Mouse (Mus musculus) heart, embryonic 11.5 days (tissue): ENCODE results near the gene Plekha5. TPM values are rescaled to one million over a fixed set of nuclear protein-coding genes. Genes with fewer than 3 reads are reported as not detected.

Experiments
- ATAC-seq: fragments of 200-750 bp; cut with Nextera tagmentation; replicated peaks from 2 replicates; pipeline ENCODE4 v1.8.0; 2017; ENCODE audit warnings: moderate library complexity; ENCODE audit not compliant: insufficient number of reproducible peaks, low FRiP score, low TSS enrichment
- H3K27ac ChIP-seq: fragments of 300-500 bp; sonication (generic); 2 replicates; pipeline ENCODE4 v1.5.1; 2014; ENCODE audit warnings: mild to moderate bottlenecking, low read depth, low read length
- H3K27me3 ChIP-seq: fragments of 300-500 bp; sonication (generic); 2 replicates; pipeline ENCODE4 v1.6.1; 2014; ENCODE audit warnings: mild to moderate bottlenecking, low read length, mixed read lengths; ENCODE audit not compliant: control insufficient read depth, insufficient read depth
- H3K36me3 ChIP-seq: fragments of 300-500 bp; sonication (generic); 2 replicates; pipeline ENCODE4 v1.6.1; 2014; ENCODE audit warnings: mild to moderate bottlenecking, low read length, moderate library complexity, mixed read lengths; ENCODE audit not compliant: control insufficient read depth, insufficient read depth
- H3K4me1 ChIP-seq: fragments of 300-500 bp; sonication (generic); 2 replicates; pipeline ENCODE4 v1.6.1; 2014; ENCODE audit warnings: low read length; ENCODE audit not compliant: control insufficient read depth, insufficient read depth
- H3K4me2 ChIP-seq: fragments of 300-500 bp; sonication (generic); 2 replicates; pipeline ENCODE4 v1.6.1; 2014; ENCODE audit warnings: mild to moderate bottlenecking, moderate library complexity
- H3K4me3 ChIP-seq: fragments of 300-500 bp; sonication (generic); 2 replicates; pipeline ENCODE4 v1.5.1; 2014; ENCODE audit warnings: low read depth, low read length
- H3K9ac ChIP-seq: fragments of 300-500 bp; sonication (generic); 2 replicates; pipeline ENCODE4 v1.6.1; 2014; ENCODE audit warnings: mild to moderate bottlenecking, low read depth, low read length, moderate library complexity
- H3K9me3 ChIP-seq: fragments of 300-500 bp; sonication (generic); replicated peaks from 2 replicates; pipeline ENCODE4 v1.6.1; 2016; ENCODE audit warnings: low read length; ENCODE audit not compliant: control insufficient read depth
- WGBS: fragments of 180-500 bp; shearing (Covaris S2); extraction: QIAGEN DNeasy Blood & Tissue Kit; methylation state at CpG from one replicate; pipeline ENCODE4 v1.1.7; 2014; ENCODE audit not compliant: insufficient replicate concordance; 5-methylcytosine and 5-hydroxymethylcytosine counted together
- polyA plus RNA-seq: library from polyadenylated mRNA; unstranded; fragments of >200 nt; fragmentation: Nextera tagmentation; extraction: Ambion mirVana; gene quantifications from 2 replicates; pipeline ENCODE4 v1.2.1, GENCODE M21; 2014

The Plekha5 gene
- polyA plus RNA-seq, 1 experiment from 2014 or later = 25.7 TPM

DNA sequence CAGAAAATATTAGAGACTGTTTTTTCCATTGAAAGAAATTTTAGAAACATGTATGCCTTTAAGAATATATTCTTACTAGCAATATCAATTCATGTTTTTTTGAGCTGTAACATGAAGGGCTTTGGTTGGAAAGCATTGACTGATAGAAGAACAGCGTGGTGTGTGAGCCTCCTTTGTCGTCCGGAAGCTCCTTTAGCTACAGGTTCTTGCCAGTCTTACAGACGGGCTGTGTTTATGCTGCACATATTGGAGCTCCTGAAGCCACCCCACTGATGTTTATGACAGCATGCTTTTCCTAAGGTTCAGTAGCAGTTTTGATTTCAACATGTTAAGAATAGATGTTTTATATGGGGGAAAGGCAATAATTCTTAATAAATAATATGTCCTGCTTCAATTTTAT lies 91.7 kb downstream of the Plekha5 start:
- Histone ChIP-seq H3K4me3 (no peak overlapping the region), H3K9me3 (no peaks in the 10 kb centered on the region), H3K27me3 (no peaks in the 10 kb centered on the region), H3K4me2 (peak overlapping the region; percentile 16; the same call in 1 of the 2 replicates), H3K4me1 (peaks cover 19% of the 10 kb centered on the region), H3K9ac (no peak overlapping the region), H3K27ac (no peak overlapping the region), H3K36me3 (no peaks in the 10 kb centered on the region)
- no peak for ATAC-seq
- 65% methylated on average over 4 of the region's 4 CpGs for WGBS

DNA sequence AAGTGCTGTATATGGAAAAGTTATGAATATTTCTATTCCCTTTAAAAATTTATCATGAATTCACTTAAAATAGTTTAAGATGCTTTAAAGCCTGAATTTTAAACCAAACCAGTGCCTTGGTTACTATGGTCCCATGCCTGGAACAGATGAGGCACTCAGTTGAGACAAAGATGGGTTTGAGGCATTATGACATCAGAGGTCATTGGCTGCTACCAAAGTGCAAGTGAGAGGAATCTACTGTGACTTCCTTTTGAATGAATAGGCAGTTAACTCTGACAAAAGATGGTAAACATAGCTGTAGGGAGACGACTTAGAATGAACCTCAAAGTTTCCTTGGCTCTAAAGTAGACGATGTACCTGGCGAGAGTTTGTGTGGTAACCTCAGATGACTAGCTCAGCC lies 92.3 kb downstream of the Plekha5 start:
- Histone ChIP-seq H3K27ac (no peak overlapping the region), H3K9me3 (no peaks in the 10 kb centered on the region), H3K4me2 (no peak overlapping the region), H3K4me1 (peaks cover 19% of the 10 kb centered on the region), H3K27me3 (no peaks in the 10 kb centered on the region), H3K4me3 (no peak overlapping the region), H3K9ac (no peak overlapping the region), H3K36me3 (no peaks in the 10 kb centered on the region)
- ATAC-seq = no peak
- 72% methylated on average over 3 of the region's 3 CpGs for WGBS

DNA sequence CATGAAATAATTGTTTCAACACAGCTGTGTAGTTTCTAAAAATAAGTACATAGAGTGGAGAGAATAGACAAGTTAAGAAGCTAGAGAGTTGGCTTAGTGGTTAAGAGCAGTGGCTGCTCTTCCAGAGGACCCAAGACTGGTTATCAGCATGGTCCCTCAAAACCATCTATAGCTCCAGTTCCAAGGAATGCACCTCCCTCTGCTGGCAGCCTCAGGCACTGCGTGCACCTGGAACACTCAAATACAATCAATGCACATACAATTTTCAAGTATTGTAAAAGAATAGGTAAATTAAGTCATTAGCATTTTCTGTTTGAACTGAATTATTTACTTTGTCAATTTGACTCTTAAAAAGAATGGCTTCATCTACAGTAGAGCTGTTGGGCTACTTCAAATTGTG lies 93.3 kb downstream of the Plekha5 start:
- no peak for ATAC-seq
- WGBS = 68% methylated on average over 1 of the region's 1 CpGs
- no peaks in the 10 kb centered on the region for H3K9me3 ChIP-seq

DNA sequence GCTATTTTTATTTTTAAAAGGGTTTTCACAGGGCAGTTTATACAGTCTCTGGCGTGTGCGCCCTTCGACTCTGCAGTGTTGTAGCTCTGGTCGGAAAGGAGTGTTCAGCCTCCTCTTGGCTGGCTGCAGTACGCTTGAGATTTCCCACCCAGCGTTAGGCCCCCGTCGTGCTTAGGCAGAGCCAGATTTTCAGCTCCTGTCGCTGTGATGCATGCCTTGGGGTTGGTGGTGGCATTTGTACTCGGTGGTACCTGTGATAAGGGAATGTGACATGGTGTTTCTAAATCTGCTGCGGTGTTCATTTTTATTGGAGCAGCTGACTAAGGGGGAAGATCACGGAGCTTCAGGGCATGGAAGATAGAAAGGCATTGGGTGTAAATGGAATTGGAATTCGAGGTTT lies 95.2 kb downstream of the Plekha5 start:
- Histone ChIP-seq H3K36me3 (no peaks in the 10 kb centered on the region), H3K4me3 (no peak overlapping the region), H3K27ac (peak overlapping the region; percentile 3; the same call in 1 of the 2 replicates), H3K9ac (no peak overlapping the region), H3K4me1 (peaks cover 13% of the 10 kb centered on the region), H3K27me3 (no peaks in the 10 kb centered on the region), H3K4me2 (no peak overlapping the region), H3K9me3 (no peaks in the 10 kb centered on the region)
- 0 out of 2 replicates have a peak, but pooled peaks have one; percentile 27 for ATAC-seq
- WGBS = 50% methylated on average over 13 of the region's 13 CpGs

More for the DNA sequence above, 93.3 kb downstream of the Plekha5 start:
- Histone ChIP-seq H3K4me3 (no peak overlapping the region), H3K27me3 (no peaks in the 10 kb centered on the region), H3K4me1 (peaks cover 18% of the 10 kb centered on the region), H3K27ac (no peak overlapping the region), H3K36me3 (no peaks in the 10 kb centered on the region), H3K4me2 (no peak overlapping the region), H3K9ac (no peak overlapping the region)

- Histone ChIP-seq H3K4me3 (no peak overlapping the region), H3K9ac (no peak overlapping the region), H3K27ac (no peak overlapping the region), H3K9me3 (no peaks in the 10 kb centered on the region), H3K36me3 (no peaks in the 10 kb centered on the region), H3K4me2 (no peak overlapping the region), H3K4me1 (peaks cover 12% of the 10 kb centered on the region), H3K27me3 (no peaks in the 10 kb centered on the region)
- ATAC-seq = no peak
- WGBS = 43% methylated on average over 10 of the region's 10 CpGs
Observed at GRCm38 (mm10) chr6:140519488-140520159, 95.8 kb downstream of the Plekha5 start.

- Histone ChIP-seq H3K4me2 (no peak overlapping the region), H3K27ac (no peak overlapping the region), H3K4me3 (no peak overlapping the region), H3K4me1 (peaks cover 9% of the 10 kb centered on the region), H3K9me3 (no peaks in the 10 kb centered on the region), H3K9ac (no peak overlapping the region), H3K36me3 (no peaks in the 10 kb centered on the region), H3K27me3 (no peaks in the 10 kb centered on the region)
- WGBS = 77% methylated on average over 6 of the region's 6 CpGs
- ATAC-seq = no peak
Observed at GRCm38 (mm10) chr6:140520961-140521360, 97.1 kb downstream of the Plekha5 start.

DNA sequence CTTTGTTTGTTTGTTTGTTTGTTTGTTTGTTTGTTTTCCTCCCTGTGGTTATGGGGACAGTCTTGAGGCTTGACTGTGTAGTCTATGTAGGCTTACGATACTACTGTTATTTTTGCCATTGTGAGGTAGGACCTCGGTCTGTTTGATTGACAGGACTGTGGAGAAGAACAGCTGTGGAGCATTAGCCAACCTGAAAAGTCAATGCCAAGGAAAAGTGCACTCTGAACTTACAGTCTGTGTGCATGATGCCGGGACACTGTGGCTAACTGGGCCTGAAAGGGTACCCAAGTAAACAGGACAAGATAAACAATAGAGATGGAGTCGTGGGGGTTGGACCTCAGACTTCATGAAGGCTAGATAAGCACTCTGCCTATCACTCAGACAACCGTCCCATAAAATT lies 98.0 kb downstream of the Plekha5 start:
- no peak for ATAC-seq
- no peaks in the 10 kb centered on the region for H3K27me3 ChIP-seq
- no peaks in the 10 kb centered on the region for H3K36me3 ChIP-seq
- peaks cover 9% of the 10 kb centered on the region for H3K4me1 ChIP-seq
- H3K4me2 ChIP-seq = no peak overlapping the region
- no peak overlapping the region for H3K9ac ChIP-seq
- WGBS = 57% methylated on average over 5 of the region's 5 CpGs
- H3K27ac ChIP-seq = no peak overlapping the region
- H3K4me3 ChIP-seq = no peak overlapping the region
- H3K9me3 ChIP-seq = no peaks in the 10 kb centered on the region

DNA sequence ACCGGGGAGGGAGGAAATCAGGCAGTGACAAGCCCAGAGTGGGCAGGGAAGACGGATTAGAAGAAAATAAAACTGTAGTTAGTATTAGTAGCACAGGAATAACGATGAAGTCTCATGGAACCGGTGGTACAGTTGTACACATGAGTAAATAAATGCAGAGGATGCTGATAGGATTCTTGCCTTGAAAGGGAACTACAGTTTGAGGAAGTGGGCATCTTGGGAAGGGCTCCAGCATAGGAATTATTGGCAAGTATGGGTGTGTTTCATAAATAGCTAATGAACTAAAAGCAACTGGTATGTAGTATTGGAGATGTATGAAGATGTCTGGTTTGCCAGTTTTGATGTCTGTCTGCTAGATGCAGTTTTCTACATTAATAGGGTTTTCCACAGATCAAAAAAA lies 99.7 kb downstream of the Plekha5 start:
- Histone ChIP-seq H3K27me3 (no peaks in the 10 kb centered on the region), H3K4me3 (no peak overlapping the region), H3K9ac (no peak overlapping the region), H3K9me3 (no peaks in the 10 kb centered on the region), H3K4me1 (peaks cover 9% of the 10 kb centered on the region), H3K27ac (no peak overlapping the region), H3K4me2 (no peak overlapping the region), H3K36me3 (no peaks in the 10 kb centered on the region)
- ATAC-seq = no peak
- WGBS = 76% methylated on average over 4 of the region's 4 CpGs

GRCm38 (mm10) chr6:140528414-140528813 lies 104.6 kb downstream of the Plekha5 start:
- Histone ChIP-seq H3K4me1 (no peaks in the 10 kb centered on the region), H3K9me3 (no peaks in the 10 kb centered on the region)
- WGBS = 83% methylated on average over 6 of the region's 6 CpGs

More at GRCm38 (mm10) chr6:140528414-140528813, 104.6 kb downstream of the Plekha5 start:
- H3K36me3 ChIP-seq = no peaks in the 10 kb centered on the region
- no peak for ATAC-seq
- H3K9ac ChIP-seq = no peak overlapping the region
- H3K27me3 ChIP-seq = no peaks in the 10 kb centered on the region
- no peak overlapping the region for H3K4me3 ChIP-seq
- no peak overlapping the region for H3K4me2 ChIP-seq
- H3K27ac ChIP-seq = no peak overlapping the region
